Mouse (Mus musculus): ENCODE measurements around the gene Tspoap1. TPM values are rescaled to one million over a fixed set of nuclear protein-coding genes. Genes with fewer than 3 reads are reported as not detected.

The Tspoap1 gene
- polyA plus RNA-seq, 1 experiment: 10.3 TPM

- H3K4me3 ChIP-seq (ENCODE audit: control insufficient read depth, low read depth, low read length): peak overlapping the region; percentile 96
- no peaks in the 10 kb centered on the region for H3K27me3 ChIP-seq (ENCODE audit: control insufficient read depth, insufficient read depth, low read length)
- H3K36me3 ChIP-seq (ENCODE audit: control insufficient read depth, insufficient read depth, low read length): no peaks in the 10 kb centered on the region
- TF ChIP-seq POLR2A (IDR thresholded peaks at IDR 0.05; ENCODE audit: control insufficient read depth, low read depth, low read length) (no peak; the same call in 1 of the 2 replicates), CTCF (IDR thresholded peaks at IDR 0.05; ENCODE audit: control insufficient read depth, insufficient read depth, insufficient replicate concordance, low read depth, low read length) (no peak)
- peaks cover 27% of the 10 kb centered on the region for H3K4me1 ChIP-seq (ENCODE audit: control insufficient read depth, insufficient read depth, low read length)
- peak overlapping the region; percentile 81 for H3K27ac ChIP-seq (ENCODE audit: control insufficient read depth, insufficient read depth, low read depth, low read length)
Measured at GRCm38 (mm10) chr11:87755360-87756017, 4.9 kb upstream of the Tspoap1 start.

- no peaks in the 10 kb centered on the region for H3K27me3 ChIP-seq (ENCODE audit: control insufficient read depth, insufficient read depth, low read length)
- TF ChIP-seq POLR2A (IDR thresholded peaks at IDR 0.05; ENCODE audit: control insufficient read depth, low read depth, low read length) (no peak), CTCF (IDR thresholded peaks at IDR 0.05; ENCODE audit: control insufficient read depth, insufficient read depth, insufficient replicate concordance, low read depth, low read length) (no peak)
- H3K4me1 ChIP-seq (ENCODE audit: control insufficient read depth, insufficient read depth, low read length): peaks cover 29% of the 10 kb centered on the region
- peak overlapping the region; percentile 96 for H3K4me3 ChIP-seq (ENCODE audit: control insufficient read depth, low read depth, low read length)
- H3K27ac ChIP-seq (ENCODE audit: control insufficient read depth, insufficient read depth, low read depth, low read length): peak overlapping the region; percentile 82
- no peaks in the 10 kb centered on the region for H3K36me3 ChIP-seq (ENCODE audit: control insufficient read depth, insufficient read depth, low read length)
Measured at GRCm38 (mm10) chr11:87756251-87756820, 4.0 kb upstream of the Tspoap1 start.

GRCm38 (mm10) chr11:87757001-87757954 is 3.1 kb upstream of the Tspoap1 start:
- peak overlapping the region; percentile 82 for H3K27ac ChIP-seq (ENCODE audit: control insufficient read depth, insufficient read depth, low read depth, low read length)
- H3K27me3 ChIP-seq (ENCODE audit: control insufficient read depth, insufficient read depth, low read length): no peaks in the 10 kb centered on the region
- no peak for TF ChIP-seq POLR2A (IDR thresholded peaks at IDR 0.05; ENCODE audit: control insufficient read depth, low read depth, low read length)
- TF ChIP-seq CTCF (IDR thresholded peaks at IDR 0.05; ENCODE audit: control insufficient read depth, insufficient read depth, insufficient replicate concordance, low read depth, low read length): no peak
- H3K4me1 ChIP-seq (ENCODE audit: control insufficient read depth, insufficient read depth, low read length): peaks cover 29% of the 10 kb centered on the region
- H3K36me3 ChIP-seq (ENCODE audit: control insufficient read depth, insufficient read depth, low read length): no peaks in the 10 kb centered on the region
- H3K4me3 ChIP-seq (ENCODE audit: control insufficient read depth, low read depth, low read length): peak overlapping the region; percentile 96

GRCm38 (mm10) chr11:87758161-87758911 is 2.0 kb upstream of the Tspoap1 start:
- peaks cover 30% of the 10 kb centered on the region for H3K4me1 ChIP-seq (ENCODE audit: control insufficient read depth, insufficient read depth, low read length)
- TF ChIP-seq POLR2A (IDR thresholded peaks at IDR 0.05; ENCODE audit: control insufficient read depth, low read depth, low read length): no peak
- no peak for TF ChIP-seq CTCF (IDR thresholded peaks at IDR 0.05; ENCODE audit: control insufficient read depth, insufficient read depth, insufficient replicate concordance, low read depth, low read length)
- no peak overlapping the region for H3K4me3 ChIP-seq (ENCODE audit: control insufficient read depth, low read depth, low read length)
- no peak overlapping the region for H3K27ac ChIP-seq (ENCODE audit: control insufficient read depth, insufficient read depth, low read depth, low read length)
- no peaks in the 10 kb centered on the region for H3K36me3 ChIP-seq (ENCODE audit: control insufficient read depth, insufficient read depth, low read length)
- H3K27me3 ChIP-seq (ENCODE audit: control insufficient read depth, insufficient read depth, low read length): no peaks in the 10 kb centered on the region

GRCm38 (mm10) chr11:87758957-87759608 is 1.3 kb upstream of the Tspoap1 start:
- no peak overlapping the region for H3K27ac ChIP-seq (ENCODE audit: control insufficient read depth, insufficient read depth, low read depth, low read length)
- no peak overlapping the region for H3K4me3 ChIP-seq (ENCODE audit: control insufficient read depth, low read depth, low read length)
- H3K4me1 ChIP-seq (ENCODE audit: control insufficient read depth, insufficient read depth, low read length): peaks cover 35% of the 10 kb centered on the region
- TF ChIP-seq CTCF (IDR thresholded peaks at IDR 0.05; ENCODE audit: control insufficient read depth, insufficient read depth, insufficient replicate concordance, low read depth, low read length): no peak
- no peak for TF ChIP-seq POLR2A (IDR thresholded peaks at IDR 0.05; ENCODE audit: control insufficient read depth, low read depth, low read length)
- no peaks in the 10 kb centered on the region for H3K27me3 ChIP-seq (ENCODE audit: control insufficient read depth, insufficient read depth, low read length)
- no peaks in the 10 kb centered on the region for H3K36me3 ChIP-seq (ENCODE audit: control insufficient read depth, insufficient read depth, low read length)

- H3K4me3 ChIP-seq (ENCODE audit: control insufficient read depth, low read depth, low read length): peak overlapping the region; percentile 32
- peaks cover 35% of the 10 kb centered on the region for H3K4me1 ChIP-seq (ENCODE audit: control insufficient read depth, insufficient read depth, low read length)
- H3K27me3 ChIP-seq (ENCODE audit: control insufficient read depth, insufficient read depth, low read length): no peaks in the 10 kb centered on the region
- H3K36me3 ChIP-seq (ENCODE audit: control insufficient read depth, insufficient read depth, low read length): no peaks in the 10 kb centered on the region
- H3K27ac ChIP-seq (ENCODE audit: control insufficient read depth, insufficient read depth, low read depth, low read length): no peak overlapping the region
- TF ChIP-seq POLR2A (IDR thresholded peaks at IDR 0.05; ENCODE audit: control insufficient read depth, low read depth, low read length) (no peak), CTCF (IDR thresholded peaks at IDR 0.05; ENCODE audit: control insufficient read depth, insufficient read depth, insufficient replicate concordance, low read depth, low read length) (no peak)
Measured at GRCm38 (mm10) chr11:87759609-87760005, 734 bp upstream of the Tspoap1 start.
